Mouse (Mus musculus) liver, embryonic 14.5 days (tissue): Measurements from ENCODE around the gene Gm13697.

Experiments used
- CTCF ChIP-seq: IDR thresholded peaks from 2 replicates; pipeline ENCODE4 v1.5.1; 2016; ENCODE audit warnings: antibody characterized with exemption, low read depth, control low read depth
- EP300 ChIP-seq: IDR thresholded peaks from 2 replicates; pipeline ENCODE4 v1.6.1; 2016; ENCODE audit warnings: antibody characterized with exemption, low read depth

DNA sequence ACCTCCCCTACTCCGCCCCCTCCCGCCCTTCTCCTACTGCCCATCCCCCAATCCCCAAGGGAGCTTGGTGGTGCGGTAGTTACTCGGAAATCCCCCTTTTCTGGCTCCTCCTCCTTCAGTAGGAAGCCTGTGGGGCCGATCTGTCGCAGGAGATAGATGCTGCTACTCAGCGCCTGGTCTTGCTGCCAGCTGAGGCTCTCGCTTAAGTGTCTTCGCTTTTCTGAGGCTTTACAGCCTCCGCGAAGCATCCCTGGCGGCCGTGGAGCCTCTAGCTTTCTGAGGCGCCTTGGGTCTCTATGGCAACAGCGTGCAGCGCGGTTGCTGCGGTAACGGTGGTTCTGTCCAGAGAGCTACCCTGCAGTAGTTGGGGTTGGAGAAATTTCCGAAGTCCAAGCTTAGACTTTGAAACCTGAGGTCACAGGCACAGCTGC, 43.6 kb upstream of the Gm13697 start, which contains the start of gene Zswim2:
- no peak for TF ChIP-seq CTCF
- no peak for TF ChIP-seq EP300
